Mouse (Mus musculus) mouse embryonic stem cell (cell line): ENCODE measurements around the gene Akr7a5.

Source experiments
- in situ Hi-C, 2 experiments: fragments of 300-500 bp; cut with MboI; formaldehyde crosslinking; loops; 1 replicate in 1 of 2; 3 replicates in 1 of 2; pipeline ENCODE4 v1.14.3; 2019 to 2020; ENCODE audit warnings: low sequenced_read_pairs in 2 of 2, low pct_unique_long_range_greater_than_20kb in 1 of 2, mixed read lengths in 1 of 2; ENCODE audit not compliant: unreplicated experiment in 1 of 2

Akr7a5 gene

DNA sequence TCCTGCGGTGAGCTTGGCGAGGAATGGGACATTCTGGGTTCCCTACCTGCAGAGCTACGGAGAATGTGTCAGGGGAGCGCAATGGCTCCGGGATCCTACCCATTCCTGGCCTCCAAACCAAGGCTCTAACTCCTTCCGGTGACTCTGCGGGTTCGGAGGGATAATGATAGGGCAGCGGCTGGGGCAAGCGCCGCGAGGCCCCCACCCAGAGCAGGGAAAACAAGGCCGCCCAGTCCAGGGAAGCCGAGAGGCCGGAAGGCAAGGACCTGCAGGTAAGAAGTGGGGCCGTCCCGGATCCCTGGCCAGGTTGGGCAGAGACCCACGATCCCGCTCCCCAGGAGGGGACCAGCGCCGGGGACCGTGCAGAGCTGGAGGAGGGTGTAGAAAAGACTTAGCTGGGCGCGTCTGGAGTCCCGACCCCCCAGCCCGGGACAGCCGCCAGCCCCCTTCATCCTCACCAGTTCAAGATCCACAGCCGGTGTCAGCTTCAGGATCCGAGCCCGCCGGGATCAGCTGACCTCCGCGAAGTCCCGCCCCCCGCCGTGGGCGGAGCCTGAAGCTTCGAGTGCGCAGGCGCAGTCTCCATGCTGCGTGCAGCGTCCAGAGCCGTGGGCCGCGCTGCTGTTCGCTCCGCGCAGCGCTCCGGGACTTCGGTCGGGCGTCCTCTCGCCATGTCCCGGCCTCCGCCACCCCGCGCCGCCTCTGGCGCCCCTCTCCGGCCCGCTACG is at the start of gene Akr7a5, which contains the start of gene Pqlc2:
Gene Akr7a5 (plus strand): TSS at position 574 of the 728 bp plus-strand sequence.
Gene Pqlc2 (minus strand): TSS at position 538 of the 728 bp plus-strand sequence.
- in situ Hi-C loops, result no loop called here

DNA sequence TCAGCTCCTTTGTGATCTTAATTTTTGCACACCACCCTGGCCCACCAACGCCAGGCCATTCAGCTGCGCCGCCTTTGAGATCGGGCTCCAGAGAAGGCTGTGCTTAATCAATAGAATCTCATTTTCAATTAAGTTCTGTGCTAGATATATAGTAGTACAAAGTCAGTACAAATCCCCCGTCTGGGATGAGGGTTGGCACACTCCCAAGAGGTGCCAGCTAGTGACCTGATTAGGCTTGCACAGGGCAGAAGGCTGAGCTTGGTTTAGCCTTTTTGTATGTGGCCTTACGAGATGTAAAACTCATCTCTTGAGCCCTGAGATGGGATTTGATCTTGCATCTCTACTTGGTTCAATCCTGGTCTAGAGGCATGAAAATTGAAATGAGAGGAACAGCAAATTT is 47.6 kb upstream of the Akr7a5 start:
- in situ Hi-C loops, result no loop called here

DNA sequence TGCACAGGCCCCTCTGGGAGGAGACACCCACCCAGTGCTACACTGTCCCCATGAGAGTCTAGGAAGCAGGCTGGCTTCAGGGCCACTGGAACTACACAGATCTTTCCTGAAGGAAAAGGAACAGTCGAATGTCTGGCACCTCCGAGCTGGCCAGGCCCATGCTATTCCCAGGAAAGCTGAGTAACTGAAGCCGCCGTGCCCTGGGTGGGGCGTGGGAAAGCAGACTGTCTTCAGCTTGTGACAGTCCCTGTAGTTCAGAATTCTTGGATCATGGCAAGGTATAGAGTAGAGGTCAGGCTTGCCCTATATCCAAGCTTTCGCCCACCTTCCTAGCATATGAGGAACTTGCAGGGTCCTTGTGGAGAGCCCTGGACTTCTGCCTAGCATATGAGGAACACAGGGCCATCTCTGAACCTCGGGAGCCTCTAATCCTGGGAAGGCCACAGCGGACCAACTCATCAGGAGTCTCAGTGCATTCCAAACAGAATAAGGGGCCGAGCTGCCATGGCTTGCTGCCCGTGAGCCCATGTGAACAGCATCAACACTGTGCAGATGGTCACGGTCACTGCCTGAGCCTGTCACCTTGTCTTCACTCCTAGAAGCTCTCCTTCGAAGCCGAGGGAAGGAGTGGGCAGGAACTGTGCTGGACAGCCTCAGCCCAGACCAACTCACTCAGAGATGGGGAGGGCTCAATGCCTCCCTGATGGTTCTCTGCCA is 44.6 kb upstream of the Akr7a5 start:
- in situ Hi-C loops, result no loop called here

DNA sequence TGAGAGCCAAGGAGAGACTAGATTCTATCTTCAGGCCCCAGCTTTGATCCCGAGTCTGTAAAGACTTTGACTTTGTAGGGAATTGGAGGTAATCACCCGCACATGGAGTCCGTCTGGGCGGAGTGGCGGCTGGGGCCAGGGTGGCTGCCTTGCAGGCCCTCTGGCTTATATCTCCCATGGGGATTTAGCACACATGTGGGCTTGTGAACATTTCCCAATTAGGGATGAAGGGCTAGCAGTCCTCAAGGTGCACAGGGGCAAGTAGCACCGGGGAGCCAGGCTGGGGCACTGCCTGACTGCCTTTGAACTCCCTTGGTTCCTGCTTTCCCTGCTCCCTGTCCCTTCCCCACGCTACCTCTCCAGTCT is 44.1 kb upstream of the Akr7a5 start:
- in situ Hi-C loops, result no loop called here

DNA sequence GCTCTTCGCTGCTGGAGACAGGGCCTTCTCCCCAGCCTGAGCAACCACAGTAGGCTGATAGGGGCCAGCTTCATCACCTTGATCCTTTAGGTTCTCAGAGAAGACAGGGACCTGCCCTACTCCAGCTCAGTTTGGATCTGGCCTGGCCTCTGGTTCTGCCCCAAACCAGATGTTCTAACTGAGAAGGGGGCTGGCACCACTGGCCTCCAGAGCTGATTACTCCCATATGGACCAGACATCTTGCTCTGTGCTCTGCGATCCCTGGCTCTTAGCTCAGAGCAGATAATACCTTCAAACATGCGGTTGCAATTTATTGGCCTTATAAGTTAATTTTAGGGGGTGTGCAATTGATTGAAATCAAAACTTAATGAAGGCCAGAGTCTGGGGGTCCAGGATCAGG is 43.2 kb upstream of the Akr7a5 start:
- in situ Hi-C loops, result no loop called here

DNA sequence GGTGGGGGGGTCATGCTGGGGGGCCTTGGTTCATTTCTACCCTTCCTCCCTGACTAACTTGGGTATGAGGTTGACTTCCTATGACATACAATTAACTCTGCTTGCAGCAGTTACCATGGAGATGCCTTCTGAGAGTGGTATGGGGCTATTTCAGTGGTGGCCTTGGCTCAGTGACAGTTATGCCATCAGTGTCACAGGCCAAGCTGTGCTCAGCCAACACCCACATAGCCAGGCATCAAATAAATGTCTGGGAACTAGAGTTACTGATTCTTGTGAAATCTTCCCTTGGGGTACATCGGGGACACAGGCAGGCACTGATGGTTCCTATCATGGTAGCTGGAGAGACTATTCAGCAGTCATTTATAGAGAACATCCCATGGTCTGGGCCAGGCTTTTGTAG is 42.3 kb upstream of the Akr7a5 start:
- in situ Hi-C loops, result no loop called here

DNA sequence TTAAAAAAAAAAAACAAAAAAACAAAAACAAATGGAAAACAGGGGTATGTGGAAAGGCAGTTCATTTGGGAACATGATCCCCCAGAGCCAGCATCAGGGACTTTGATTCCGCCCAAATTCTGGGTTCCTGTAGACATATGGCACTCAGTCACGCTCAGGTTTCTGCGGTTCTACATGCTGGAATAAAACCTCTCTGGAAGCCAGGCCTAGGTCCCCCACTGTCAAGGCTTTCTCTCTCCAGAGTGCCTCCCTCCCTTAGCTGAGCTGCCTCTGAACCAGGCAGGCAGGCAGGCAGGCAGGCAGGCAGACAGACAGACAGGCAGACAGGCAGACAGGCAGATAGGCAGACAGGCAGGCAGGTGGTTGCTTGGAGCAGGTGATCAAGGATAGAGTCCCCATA is 40.4 kb upstream of the Akr7a5 start:
- in situ Hi-C loops, result no loop called here

DNA sequence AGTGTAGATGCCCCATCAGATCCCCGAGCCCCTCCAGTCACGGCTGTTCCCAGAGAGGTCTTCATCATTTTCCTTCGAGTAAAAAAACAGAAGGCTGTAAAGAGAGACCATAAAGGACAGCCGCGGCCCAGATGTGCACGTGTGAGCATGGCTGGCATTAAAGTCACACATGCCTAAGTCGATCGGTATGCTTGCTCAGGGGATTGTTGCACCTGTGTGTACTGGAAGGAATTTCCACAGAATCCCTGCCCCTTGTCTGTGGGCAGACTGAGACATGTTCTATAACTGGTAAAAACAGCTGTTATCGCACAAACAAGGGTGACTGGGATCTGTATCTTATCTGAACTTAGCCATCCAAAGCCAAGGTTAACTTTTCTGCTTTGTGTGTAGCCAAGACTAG is 39.0 kb upstream of the Akr7a5 start:
- in situ Hi-C loops, result no loop called here

DNA sequence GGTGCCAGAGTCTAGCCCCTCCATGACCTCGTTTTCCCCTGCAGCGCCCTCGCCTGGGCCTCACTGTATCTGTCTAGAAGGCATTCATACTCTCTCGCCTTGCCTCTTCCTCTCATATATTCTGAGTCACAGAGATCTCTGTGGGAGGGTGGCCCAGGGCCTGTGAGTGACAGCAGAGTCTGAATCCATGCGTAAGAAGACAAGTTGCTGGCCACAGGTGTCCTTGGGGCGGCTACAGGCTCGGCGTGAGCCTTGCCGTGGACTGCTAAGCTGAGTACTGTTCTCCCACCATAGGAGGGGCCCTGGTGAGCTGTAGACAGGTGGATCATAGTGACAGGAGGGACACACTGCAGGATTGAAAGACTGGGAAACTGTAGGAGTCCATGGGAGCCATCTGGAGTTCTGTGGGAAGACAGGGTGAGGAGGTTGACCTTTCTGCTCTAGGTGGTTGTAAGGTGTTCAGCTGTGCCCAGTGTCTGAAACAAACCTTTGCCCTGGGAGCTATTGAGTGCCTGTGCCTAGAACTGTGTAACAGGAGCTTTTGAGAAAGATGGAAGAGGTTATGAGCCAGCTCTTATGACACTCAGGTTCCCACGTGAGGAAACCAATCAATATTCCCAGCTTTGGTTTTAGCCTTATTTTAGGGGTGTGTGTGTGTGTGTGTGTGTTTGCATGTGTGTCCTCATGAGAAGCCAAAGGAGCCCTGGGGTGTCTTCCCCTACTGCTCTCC is 37.4 kb upstream of the Akr7a5 start:
- in situ Hi-C loops, result no loop called here

DNA sequence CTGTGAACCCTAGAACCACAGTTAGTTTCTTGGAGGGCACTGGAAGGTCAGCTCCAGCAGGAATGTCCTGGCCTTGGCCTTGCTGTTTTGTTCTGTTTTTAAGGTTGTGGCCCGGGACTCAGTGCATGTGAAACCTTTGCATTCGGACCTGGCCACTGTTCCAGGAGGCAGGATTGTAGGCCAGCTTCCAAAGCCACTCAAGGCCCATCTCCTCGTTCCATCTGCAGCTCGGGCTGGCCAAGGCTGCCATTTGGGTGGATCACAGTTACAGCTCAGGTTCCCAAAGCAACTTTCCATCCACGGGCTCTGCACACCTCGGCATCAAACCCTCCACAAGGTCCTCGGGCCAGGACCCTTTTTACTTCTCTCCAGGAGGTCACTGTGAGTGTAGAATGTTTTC is 36.0 kb upstream of the Akr7a5 start:
- in situ Hi-C loops, result no loop called here

DNA sequence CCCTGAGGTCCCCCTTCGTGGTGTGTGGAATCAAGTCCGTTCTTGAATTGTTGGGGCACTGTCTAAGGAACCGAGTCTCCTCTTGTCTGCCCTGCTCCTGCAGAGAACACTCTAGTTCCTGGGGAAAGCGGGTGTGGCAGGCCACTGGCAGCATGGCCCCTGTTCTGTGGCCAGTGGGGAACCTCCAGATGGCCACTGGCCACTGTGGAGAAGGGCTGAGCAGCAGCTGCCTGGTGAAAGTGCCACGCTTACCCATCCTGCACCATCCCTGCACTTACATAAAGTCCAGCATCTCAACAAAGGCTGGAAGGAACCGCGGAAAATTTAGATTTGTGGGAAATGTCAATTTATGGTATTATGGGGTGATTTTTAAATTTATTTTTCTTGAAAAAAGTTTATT is 34.1 kb upstream of the Akr7a5 start:
- in situ Hi-C loops, result no loop called here

DNA sequence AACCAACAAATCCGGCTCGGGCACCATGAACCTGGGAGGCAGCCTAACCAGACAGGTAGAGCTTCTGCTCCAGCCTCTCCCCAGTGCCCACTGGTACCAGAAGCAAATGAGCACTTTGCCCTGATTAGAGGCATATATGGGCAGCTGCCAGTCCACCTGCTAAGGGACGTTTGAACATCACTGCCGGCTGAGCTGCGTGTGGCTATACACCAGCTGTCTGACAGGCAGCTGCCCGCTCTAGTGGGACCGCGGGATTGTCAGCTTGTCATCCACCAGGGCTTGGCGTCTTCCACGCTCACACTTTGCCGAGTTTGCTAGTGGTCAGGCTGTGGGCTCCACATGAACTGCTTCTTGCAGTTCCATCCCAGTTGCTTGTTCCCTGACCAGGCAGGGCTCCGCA is 30.0 kb upstream of the Akr7a5 start:
- in situ Hi-C loops, result no loop called here

DNA sequence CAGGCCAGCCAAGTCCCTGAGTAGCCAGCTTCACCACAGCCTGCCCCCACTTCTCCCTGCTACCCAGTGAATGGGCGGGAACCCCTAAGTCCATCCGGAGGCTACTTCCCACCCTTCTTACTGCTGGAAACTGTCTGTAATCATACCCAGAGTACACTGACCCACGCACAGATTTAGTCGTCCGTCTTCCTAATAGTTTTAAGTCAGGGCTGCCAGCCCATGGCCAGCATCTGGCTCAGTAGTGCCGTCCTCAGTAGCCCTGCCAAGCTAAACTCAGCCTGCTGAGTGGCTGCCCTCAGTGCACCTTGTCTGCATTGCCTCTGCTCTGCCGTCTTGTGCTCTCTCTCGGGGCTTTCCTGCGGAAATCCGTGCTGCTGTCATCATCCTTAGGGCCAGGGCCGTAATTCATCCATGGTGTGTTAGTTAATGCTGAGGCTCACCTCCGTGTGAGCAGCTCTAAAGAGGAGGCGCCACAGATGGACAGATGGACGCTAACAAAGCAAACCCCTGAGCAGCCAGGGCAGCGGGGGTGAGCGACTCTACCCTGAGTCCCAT is 28.7 kb upstream of the Akr7a5 start:
- in situ Hi-C loops, result no loop called here

DNA sequence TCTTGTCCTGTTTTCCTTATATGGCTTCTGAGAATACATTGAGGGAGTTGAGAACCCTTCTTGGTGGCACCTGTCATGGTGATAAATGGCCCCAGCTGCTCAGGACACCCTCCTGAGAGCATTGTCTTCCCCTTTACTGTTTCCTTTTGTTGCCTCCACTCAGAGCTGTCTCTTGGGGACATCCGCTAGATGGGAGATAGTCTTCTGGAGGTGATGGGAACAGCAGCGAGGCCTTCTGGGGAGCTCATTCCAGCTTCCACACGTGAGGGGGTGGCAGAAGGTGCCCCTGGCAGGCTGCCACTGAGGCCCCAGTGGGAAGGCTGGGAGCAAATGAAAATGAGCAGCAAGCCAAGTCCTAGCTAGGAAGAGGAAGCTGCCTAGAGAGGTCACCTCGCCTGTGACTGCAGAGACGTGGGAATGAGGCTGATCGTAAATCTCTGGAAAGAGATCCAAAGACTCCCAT is 27.6 kb upstream of the Akr7a5 start:
- in situ Hi-C loops, result no loop called here

DNA sequence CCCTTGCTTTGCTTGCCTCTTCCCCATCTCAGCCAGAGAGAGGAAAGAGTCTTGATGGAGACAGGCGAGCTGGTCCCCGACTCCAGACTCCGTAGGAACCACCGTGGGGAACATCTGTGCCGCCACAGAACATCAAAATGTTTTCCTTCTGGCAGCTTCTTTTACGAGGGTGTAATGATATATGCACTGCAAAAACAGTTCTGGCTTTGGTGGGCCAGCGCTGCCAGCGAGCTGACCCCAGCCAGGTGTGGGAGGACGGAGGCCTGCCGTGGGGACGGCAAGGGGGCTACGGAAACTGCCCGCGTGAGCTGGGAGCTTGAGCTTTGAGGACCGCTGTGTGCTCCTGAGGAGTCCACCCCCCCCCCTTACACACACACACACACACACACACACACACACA is 25.7 kb upstream of the Akr7a5 start:
- in situ Hi-C loops, result no loop called here

DNA sequence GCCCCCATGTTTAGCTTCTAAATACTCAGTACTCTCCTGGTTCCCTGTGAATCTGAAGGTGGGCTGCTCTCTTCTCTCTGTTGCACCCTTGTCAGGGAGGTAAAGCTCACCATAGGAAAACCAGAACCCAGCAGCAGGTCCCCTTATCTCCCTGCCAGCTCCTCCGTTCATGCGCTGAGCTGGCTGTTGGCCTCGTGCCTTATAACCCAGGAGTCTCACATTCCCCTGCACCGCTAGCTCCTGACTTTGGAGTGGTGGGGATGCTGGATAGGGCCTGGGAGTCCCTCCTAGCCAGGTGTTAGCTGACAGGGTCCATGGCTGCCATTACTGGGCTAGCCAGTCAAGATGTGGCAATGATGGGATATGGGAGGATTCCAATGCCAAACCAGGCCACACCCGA is 24.3 kb upstream of the Akr7a5 start:
- in situ Hi-C loops, result no loop called here

DNA sequence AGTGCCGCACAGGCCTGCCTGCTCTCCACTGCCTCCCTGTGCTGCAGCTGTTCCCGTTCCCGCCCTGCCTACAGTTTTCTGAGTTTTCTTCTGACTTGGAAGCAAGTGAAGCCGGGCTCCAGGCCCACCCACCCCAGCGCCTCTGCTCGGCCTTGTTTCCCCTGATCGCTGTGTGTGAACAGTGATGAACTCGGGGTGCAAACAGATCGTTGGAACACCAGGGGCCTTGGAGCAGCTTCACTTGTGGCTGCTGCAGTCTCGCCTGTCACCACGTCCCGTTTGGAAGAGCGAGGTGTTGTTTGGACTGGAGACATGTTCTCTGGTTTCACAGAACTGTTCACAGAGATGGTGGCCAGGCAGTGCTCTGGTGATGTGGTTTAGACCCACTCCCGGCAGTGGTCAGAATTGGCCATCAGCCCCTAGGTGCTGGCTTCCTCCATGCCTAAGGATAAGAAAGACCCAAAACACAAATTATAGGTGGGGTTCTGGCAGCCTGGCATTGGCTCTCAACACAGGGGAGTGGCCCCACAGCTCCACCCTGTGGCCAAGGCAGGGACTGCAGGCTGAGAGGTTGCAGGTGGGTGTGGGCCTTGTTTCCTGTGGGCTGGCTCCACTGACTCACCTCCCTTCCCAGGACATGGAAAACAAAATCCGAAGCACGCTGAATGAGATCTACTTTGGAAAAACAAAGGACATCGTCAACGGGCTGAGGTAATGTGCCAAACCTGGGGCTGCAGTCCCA is 23.3 kb upstream of the Akr7a5 start:
- in situ Hi-C loops, result no loop called here

DNA sequence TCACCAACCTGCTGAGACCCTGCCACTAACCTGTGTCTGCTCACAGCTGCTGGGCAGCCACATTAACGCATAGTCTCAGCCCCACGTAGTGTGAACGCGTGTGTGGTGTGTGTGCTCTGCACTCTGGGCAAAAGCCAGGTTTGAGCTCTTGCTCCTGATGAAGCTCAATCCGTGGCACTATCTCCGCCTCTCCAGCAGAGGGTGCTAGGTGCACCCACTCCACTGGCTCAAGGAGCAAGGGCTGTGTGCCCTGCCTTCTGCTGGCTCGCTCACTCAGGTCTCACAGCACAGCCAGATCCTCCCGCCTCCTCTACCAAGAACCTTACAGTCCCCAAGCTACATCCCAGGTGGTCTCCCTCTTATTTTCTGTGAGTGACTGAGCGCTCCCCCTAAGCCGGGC is 21.5 kb upstream of the Akr7a5 start:
- in situ Hi-C loops, result no loop called here

DNA sequence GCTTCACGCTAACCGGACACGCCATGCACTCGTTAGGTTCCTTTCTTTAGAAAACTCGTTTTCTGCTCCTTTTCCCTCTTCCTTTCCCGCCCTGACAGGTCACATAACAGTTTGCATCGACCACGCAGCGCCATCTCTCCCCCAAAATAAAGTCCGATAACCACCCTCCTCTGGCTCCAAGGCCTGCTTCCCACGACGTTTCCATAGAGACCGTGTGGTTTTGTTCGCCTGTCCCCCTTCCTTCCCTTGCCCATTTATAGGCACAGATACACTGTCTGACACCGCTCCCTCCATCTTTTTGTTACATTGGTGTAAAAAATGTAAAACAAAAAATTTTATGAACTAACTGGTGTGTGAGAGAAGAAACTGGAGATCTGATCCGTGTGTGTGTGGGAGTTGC is 19.4 kb upstream of the Akr7a5 start:
- in situ Hi-C loops, result no loop called here
